Mouse (Mus musculus) liver, postnatal 0 days (tissue): ENCODE measurements at regions not wholly inside any gene's neighbourhood (a gene's known extent, or its start where the extent isn't known, plus 50 kb on each side); places are given as distances from the start of the nearest gene placed in this dataset.

Experiments used
- CTCF ChIP-seq: sonication (generic); IDR thresholded peaks from 2 replicates; pipeline ENCODE4 v1.5.1; 2016; ENCODE audit warnings: antibody characterized with exemption, low read depth
- EP300 ChIP-seq: IDR thresholded peaks from 2 replicates; pipeline ENCODE4 v1.6.1; 2016; ENCODE audit warnings: antibody characterized with exemption, low read depth, mild to moderate bottlenecking

GRCm38 (mm10) chr6:140353610-140354009, 70.2 kb upstream of the Plekha5 start:
- TF ChIP-seq CTCF (no peak), EP300 (no peak)
